ENCODE assay signal across 16 mouse cellular contexts in genomic region chr8:117262685-117263084, GRCm38 (mm10). TPM values are rescaled to one million over a fixed set of nuclear protein-coding genes. Genes with fewer than 3 reads are reported as not detected.
DNase-seq lines count a peak whose midpoint lies in the region; ATAC-seq and TF ChIP-seq lines count a peak whose summit lies in the region.
"Had no signal": no experiment of that assay in that cellular context is flagged by ENCODE, and none has a peak within 500 bp of the region (broad histone marks: within the 10 kb centered on the region; RNA-seq: fewer than 3 reads in every experiment).

No protein-coding gene starts in this region.

- peaks cover 21% of the 10 kb centered on the region for H3K36me3 ChIP-seq in forebrain, embryonic 10.5 days (replicated peaks)
- no peaks in the 10 kb centered on the region for H3K36me3 ChIP-seq in forebrain, postnatal 0 days (ENCODE audit: insufficient read depth)
- H3K36me3 ChIP-seq in liver, embryonic 16.5 days (ENCODE audit: control insufficient read depth, insufficient read depth), result no peaks in the 10 kb centered on the region
- H3K36me3 ChIP-seq: embryonic facial prominence, embryonic 12.5 days; forebrain, embryonic 12.5 days; stomach, embryonic 15.5 days had no signal

- no peak overlapping the region; the same call in 1 of the 2 replicates for H3K4me2 ChIP-seq in forebrain, postnatal 0 days (ENCODE audit: low read depth)
- H3K4me2 ChIP-seq in liver, embryonic 16.5 days (ENCODE audit: low read depth, low read length), result peak overlapping the region; percentile 36
- H3K4me2 ChIP-seq: embryonic facial prominence, embryonic 12.5 days; forebrain, embryonic 12.5 days had no signal

- no peak overlapping the region for H3K4me3 ChIP-seq in forebrain, embryonic 10.5 days
- no peak overlapping the region for H3K4me3 ChIP-seq in forebrain, postnatal 0 days (ENCODE audit: low read depth, low read length)
- no peak overlapping the region for H3K4me3 ChIP-seq in liver, embryonic 16.5 days (ENCODE audit: low read depth, low read length)
- H3K4me3 ChIP-seq: embryonic facial prominence, embryonic 12.5 days; forebrain, embryonic 12.5 days; myocyte; stomach, embryonic 15.5 days had no signal

- H3K27ac ChIP-seq in forebrain, embryonic 10.5 days, result 0 out of 2 replicates have a peak overlapping the region, but pooled peaks have one; percentile 25
- no peak overlapping the region for H3K27ac ChIP-seq in forebrain, postnatal 0 days (ENCODE audit: low read depth, low read length)
- peak overlapping the region; percentile 29 for H3K27ac ChIP-seq in liver, embryonic 16.5 days (ENCODE audit: low read length)
- H3K27ac ChIP-seq: embryonic facial prominence, embryonic 12.5 days; forebrain, embryonic 12.5 days; stomach, embryonic 15.5 days had no signal

- no peak for ATAC-seq in forebrain, postnatal 0 days
- peak; percentile 41 for ATAC-seq in granulocyte monocyte progenitor cell, adult 5-6 weeks (replicated peaks; ENCODE audit: poor library complexity, severe bottlenecking)
- ATAC-seq in liver, embryonic 16.5 days (ENCODE audit: low read depth), result no peak

- H3K27me3 ChIP-seq in forebrain, embryonic 10.5 days (ENCODE audit: poor library complexity, severe bottlenecking), result no peaks in the 10 kb centered on the region
- H3K27me3 ChIP-seq in forebrain, postnatal 0 days (ENCODE audit: insufficient read depth, low read length), result no peaks in the 10 kb centered on the region
- no peaks in the 10 kb centered on the region for H3K27me3 ChIP-seq in liver, embryonic 16.5 days (ENCODE audit: control insufficient read depth, insufficient read depth, low read depth, low read length)
- H3K27me3 ChIP-seq: embryonic facial prominence, embryonic 12.5 days; forebrain, embryonic 12.5 days; stomach, embryonic 15.5 days had no signal

- WGBS in forebrain, embryonic 10.5 days, result 73% methylated on average over 8 of the region's 8 CpGs
- WGBS in forebrain, postnatal 0 days, result 49% methylated on average over 8 of the region's 8 CpGs
- 19% methylated on average over 8 of the region's 8 CpGs for WGBS in liver, embryonic 16.5 days (ENCODE audit: insufficient replicate concordance)

- H3K4me1 ChIP-seq in forebrain, embryonic 10.5 days, result peaks cover 65% of the 10 kb centered on the region
- H3K4me1 ChIP-seq in forebrain, postnatal 0 days (ENCODE audit: insufficient read depth), result peaks cover 20% of the 10 kb centered on the region
- peaks cover 68% of the 10 kb centered on the region for H3K4me1 ChIP-seq in liver, embryonic 16.5 days (ENCODE audit: control insufficient read depth, low read depth, low read length)

- DNase-seq in forebrain, embryonic 10.5 days (ENCODE audit: extremely low spot score, low spot score), result no peak
- DNase-seq in forebrain, postnatal 0 days, result no peak
- DNase-seq in 416B (ENCODE audit: low read depth), result peak; percentile 80
- DNase-seq in natural killer cell, adult 2 months (ENCODE audit: low spot score in 2 of 2), result no peak
- DNase-seq in layer of hippocampus, postnatal 25 days (ENCODE audit: extremely low spot score in 1 of 2, low spot score in 1 of 2), result no peak
- DNase-seq in cerebellum, adult 9-10 months, result no peak
- DNase-seq: cerebellum, adult 9-11 months; heart, postnatal 4 days; kidney, adult 9 months; right cerebral cortex, postnatal 4 days had no signal

- no peak overlapping the region for H3K9ac ChIP-seq in forebrain, postnatal 0 days
- no peak overlapping the region for H3K9ac ChIP-seq in liver, embryonic 16.5 days (ENCODE audit: low read depth, low read length)
- H3K9ac ChIP-seq: embryonic facial prominence, embryonic 12.5 days; forebrain, embryonic 12.5 days; stomach, embryonic 15.5 days had no signal

- no peaks in the 10 kb centered on the region for H3K9me3 ChIP-seq in forebrain, embryonic 10.5 days
- H3K9me3 ChIP-seq in forebrain, postnatal 0 days (ENCODE audit: low read length), result no peaks in the 10 kb centered on the region
- no peaks in the 10 kb centered on the region for H3K9me3 ChIP-seq in liver, embryonic 16.5 days (replicated peaks; ENCODE audit: control insufficient read depth, low read length)
- H3K9me3 ChIP-seq: embryonic facial prominence, embryonic 12.5 days; forebrain, embryonic 12.5 days; stomach, embryonic 15.5 days had no signal

- TF ChIP-seq CTCF in forebrain, postnatal 0 days (IDR thresholded peaks at IDR 0.05; ENCODE audit: low read depth), result no peak

RNA-seq across cellular contexts. Expression of gene Cmip, which starts 5.8 kb away (rescaled TPM):
- polyA plus RNA-seq in forebrain, embryonic 10.5 days (2016; fragmentation: Nextera tagmentation; extraction: Ambion mirVana), result 8.0 and 9.8 TPM in 2 replicates
- total RNA-seq in forebrain, postnatal 0 days (2014; rRNA removed), result 139 and 204 TPM in 2 replicates
- 126 and 192 TPM in 2 replicates for polyA plus RNA-seq in forebrain, postnatal 0 days (2015; fragmentation: Nextera tagmentation; extraction: Ambion mirVana)
- 30.7 and 49.5 TPM in 2 replicates for total RNA-seq in granulocyte monocyte progenitor cell, adult 5-6 weeks (2014; fragmentation: Nextera tagmentation)
- total RNA-seq in granulocyte monocyte progenitor cell, adult 5-6 weeks (2017), result 6.0 and 11.8 TPM in 2 replicates
- polyA plus RNA-seq in liver, embryonic 16.5 days (2015; fragmentation: Nextera tagmentation; extraction: Ambion mirVana), result 8.4 and 9.1 TPM in 2 replicates
- 100 to 1,000 TPM; 288 to 289 TPM for total RNA-seq in layer of hippocampus, postnatal 25 days (2021)
